Mouse (Mus musculus): Measurements from ENCODE around the gene Slc23a3. TPM values are rescaled to one million over a fixed set of nuclear protein-coding genes. Genes with fewer than 3 reads are reported as not detected.
A peak's percentile ranks its signal among the peaks of the same experiment; 100 is the strongest.

The Slc23a3 gene
- total and polyA plus RNA-seq, 3 experiments = not detected

GRCm38 (mm10) chr1:75168472-75169464 is 35.1 kb upstream of the Slc23a3 start, which contains the start of gene Zfand2b (continued):
- TF ChIP-seq JUND (conservative IDR thresholded peaks at IDR 0.05; ENCODE audit: low read depth, low read length) = no peak
- TF ChIP-seq JUN (IDR thresholded peaks at IDR 0.05; ENCODE audit: insufficient read depth, low read depth, low read length) = 0 out of 2 replicates have a peak, but pooled peaks have one; percentile 3
- TF ChIP-seq EP300 (IDR thresholded peaks at IDR 0.05; ENCODE audit: low read length) = no peak
- no peak for TF ChIP-seq GABPA (IDR thresholded peaks at IDR 0.05; ENCODE audit: insufficient replicate concordance, low read depth, low read length)
- TF ChIP-seq CHD1 (IDR thresholded peaks at IDR 0.05; ENCODE audit: low read depth, low read length) = no peak
- TF ChIP-seq NELFE (IDR thresholded peaks at IDR 0.05; ENCODE audit: low read depth, low read length) = peak; percentile 78; the same call in 1 of the 2 replicates
- TF ChIP-seq HCFC1 (IDR thresholded peaks at IDR 0.05; ENCODE audit: low read depth, low read length) = peak; percentile 56
- TF ChIP-seq USF1 (IDR thresholded peaks at IDR 0.05; ENCODE audit: low read depth, low read length) = no peak
- TF ChIP-seq BHLHE40 (IDR thresholded peaks at IDR 0.05; ENCODE audit: low read depth, low read length) = peak; percentile 78
- peak; percentile 63 for TF ChIP-seq MYC (IDR thresholded peaks at IDR 0.05; ENCODE audit: low read depth, low read length)
- TF ChIP-seq RCOR1 (conservative IDR thresholded peaks at IDR 0.05; ENCODE audit: low read depth, low read length) = 0 out of 2 replicates have a peak, but pooled peaks have one; percentile 44
- no peak for TF ChIP-seq SMC3 (IDR thresholded peaks at IDR 0.05; ENCODE audit: low read depth, low read length)
- TF ChIP-seq MAFK (IDR thresholded peaks at IDR 0.05; ENCODE audit: insufficient replicate concordance, low read length) = no peak
- peak; percentile 60; the same call in 1 of the 2 replicates for TF ChIP-seq MXI1 (IDR thresholded peaks at IDR 0.05; ENCODE audit: low read depth, low read length)
- no peak; the same call in 1 of the 2 replicates for TF ChIP-seq IRF4 (IDR thresholded peaks at IDR 0.05; ENCODE audit: low read depth, low read length)
- peak; percentile 89 for TF ChIP-seq TCF12 (IDR thresholded peaks at IDR 0.05; ENCODE audit: low read depth, low read length)

GRCm38 (mm10) chr1:75168093-75168471 is 34.4 kb upstream of the Slc23a3 start:
- Histone ChIP-seq H3K9me3 (replicated peaks; ENCODE audit: low read length) (no peaks in the 10 kb centered on the region), H3K4me1 (ENCODE audit: control insufficient read depth in 1 of 2, insufficient read depth in 2 of 2) (peaks cover 6 to 25% of the 10 kb centered on the region in 2 experiments), H3K4me3 (replicated peaks in 1 of 3; ENCODE audit: low read depth in 2 of 3, low read length in 2 of 3, poor library complexity in 1 of 3) (peak overlapping the region; percentile 41 to 67 (median 51)), H3K79me2 (replicated peaks; ENCODE audit: control insufficient read depth, extremely low read depth, insufficient read depth, poor library complexity, severe bottlenecking) (no peaks in the 10 kb centered on the region), H3K4me2 (ENCODE audit: insufficient read depth, low read depth, poor library complexity, severe bottlenecking) (peak overlapping the region; percentile 76), H3K27me3 (replicated peaks) (no peaks in the 10 kb centered on the region), H3K9ac (ENCODE audit: insufficient read depth, low read depth) (peak overlapping the region; percentile 71), H3K27ac (ENCODE audit: insufficient read depth, low read depth) (peak overlapping the region; percentile 38; the same call in 1 of the 2 replicates), H3K36me3 (replicated peaks in 1 of 2; ENCODE audit: control insufficient read depth in 1 of 2, insufficient read depth in 1 of 2, low read length in 1 of 2) (peaks cover 32 to 36% of the 10 kb centered on the region in 2 experiments)
- in situ Hi-C loops (cut with MboI; ENCODE audit: low pct_ligation_motif_present, low pct_unique_long_range_greater_than_20kb, low sequenced_read_pairs) (no loop called here), dilution Hi-C loops (cut with MboI; ENCODE audit: extremely low pct_ligation_motif_present, extremely low pct_unique_long_range_greater_than_20kb, low sequenced_read_pairs) (no loop called here)
- no peak for DNase-seq (ENCODE audit: extremely low read depth)
- no peak for TF ChIP-seq PAX5 (IDR thresholded peaks at IDR 0.05; ENCODE audit: low read length)
- TF ChIP-seq SIN3A (IDR thresholded peaks at IDR 0.05; ENCODE audit: low read length) = no peak
- TF ChIP-seq JUND (conservative IDR thresholded peaks at IDR 0.05; ENCODE audit: low read depth, low read length) = no peak
- TF ChIP-seq ELF1 (IDR thresholded peaks at IDR 0.05; ENCODE audit: low read depth, low read length) = no peak
- TF ChIP-seq RCOR1 (conservative IDR thresholded peaks at IDR 0.05; ENCODE audit: low read depth, low read length) = no peak
- no peak for TF ChIP-seq NRF1 (IDR thresholded peaks at IDR 0.05; ENCODE audit: low read depth, low read length)
- TF ChIP-seq BHLHE40 (IDR thresholded peaks at IDR 0.05; ENCODE audit: low read depth, low read length) = no peak
- TF ChIP-seq TCF12 (IDR thresholded peaks at IDR 0.05; ENCODE audit: low read depth, low read length) = no peak
- no peak for TF ChIP-seq POLR2AphosphoS2 (IDR thresholded peaks at IDR 0.05; ENCODE audit: low read depth, low read length)
- no peak for TF ChIP-seq ZKSCAN1 (IDR thresholded peaks at IDR 0.05; ENCODE audit: borderline replicate concordance, low read depth, low read length)
